Mouse (Mus musculus) hindlimb bud, embryonic 11.5 days (tissue): ENCODE data around the gene Ndufb7.
A peak's percentile ranks its signal among the peaks of the same experiment; 100 is the strongest.

Experiments used
- DNase-seq: peaks from one replicate; pipeline ENCODE4 v3.0.0-alpha.2; 2012; ENCODE audit warnings: low read depth, low spot score; ENCODE audit errors: extremely low spot score

Gene Ndufb7

DNA sequence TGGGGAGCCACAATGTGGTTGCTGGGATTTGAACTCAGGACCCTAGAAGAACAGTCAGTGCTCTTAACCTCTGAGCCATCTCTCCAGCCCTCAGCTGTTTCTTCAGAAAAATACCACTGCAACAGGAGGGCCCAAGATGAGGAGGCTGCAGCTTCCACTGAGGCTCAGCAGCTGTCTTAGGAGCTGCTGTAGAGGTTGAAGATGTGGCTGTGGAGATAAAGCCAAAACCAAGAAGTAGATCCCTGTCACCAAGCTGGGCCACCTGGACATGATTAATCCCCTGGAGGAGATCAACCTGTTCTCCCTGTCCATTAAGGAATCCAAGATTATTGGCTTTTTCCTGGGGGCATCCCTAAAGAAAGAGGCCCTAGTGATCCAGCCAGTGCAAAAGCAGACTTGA is 33.3 kb downstream of the Ndufb7 start:
- DNase-seq, result no peak

DNA sequence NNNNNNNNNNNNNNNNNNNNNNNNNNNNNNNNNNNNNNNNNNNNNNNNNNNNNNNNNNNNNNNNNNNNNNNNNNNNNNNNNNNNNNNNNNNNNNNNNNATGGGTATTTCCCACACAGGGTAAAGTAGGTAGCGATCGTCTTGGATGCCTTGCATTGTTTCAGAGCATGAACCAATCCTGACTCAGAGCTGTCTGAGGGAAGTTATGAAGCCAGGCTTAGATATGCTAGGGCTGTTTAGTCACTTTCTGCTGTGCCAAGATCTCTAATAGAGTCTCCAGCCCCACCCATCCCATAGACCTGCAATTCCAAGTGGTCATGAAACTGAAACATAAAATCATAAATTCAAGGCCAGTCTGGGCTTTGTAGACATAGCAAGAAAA is 36.2 kb downstream of the Ndufb7 start:
- no peak for DNase-seq

DNA sequence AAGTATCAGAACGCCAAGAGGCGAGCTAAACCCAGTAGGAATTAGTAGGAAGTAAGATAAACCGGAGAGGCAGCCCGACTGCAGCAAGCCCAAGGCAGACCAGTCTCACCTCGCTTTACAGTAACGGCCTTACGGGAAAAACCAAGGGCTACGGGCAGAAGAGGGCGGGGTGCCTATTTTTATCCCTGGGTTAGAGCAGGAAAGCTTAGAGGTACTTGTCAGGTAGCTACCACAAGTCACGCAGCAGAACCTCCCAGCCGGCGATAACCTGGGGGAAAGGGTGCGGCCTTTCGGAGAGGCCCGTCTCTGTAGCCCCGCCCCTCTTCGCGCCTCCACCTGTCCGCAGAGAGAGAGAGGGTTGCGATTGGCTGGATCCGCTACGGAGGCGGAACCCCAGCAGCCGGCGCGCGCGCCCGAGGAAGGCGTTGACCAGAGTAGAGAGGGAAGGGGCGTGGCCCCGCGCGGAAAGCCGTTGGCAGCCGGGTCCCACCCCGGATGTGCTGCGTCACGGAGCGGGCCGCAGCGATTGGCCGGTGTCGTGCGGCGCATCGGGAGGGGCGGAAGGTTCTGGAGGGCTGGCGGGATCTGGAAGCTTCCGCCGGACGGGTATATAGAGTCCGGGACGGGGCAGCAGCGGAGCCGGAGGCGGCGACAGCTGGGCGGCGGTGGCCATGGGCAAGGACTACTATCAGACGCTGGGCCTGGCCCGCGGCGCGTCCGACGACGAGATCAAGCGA is 41.4 kb downstream of the Ndufb7 start, which contains the start of the genes Tecr and Dnajb1:
Gene Tecr, minus strand, starts transcription at position 311 of the 737 bp plus-strand sequence.
Gene Dnajb1, plus strand, starts transcription at position 533 of the 737 bp plus-strand sequence.
- DNase-seq, result peak; percentile 87

DNA sequence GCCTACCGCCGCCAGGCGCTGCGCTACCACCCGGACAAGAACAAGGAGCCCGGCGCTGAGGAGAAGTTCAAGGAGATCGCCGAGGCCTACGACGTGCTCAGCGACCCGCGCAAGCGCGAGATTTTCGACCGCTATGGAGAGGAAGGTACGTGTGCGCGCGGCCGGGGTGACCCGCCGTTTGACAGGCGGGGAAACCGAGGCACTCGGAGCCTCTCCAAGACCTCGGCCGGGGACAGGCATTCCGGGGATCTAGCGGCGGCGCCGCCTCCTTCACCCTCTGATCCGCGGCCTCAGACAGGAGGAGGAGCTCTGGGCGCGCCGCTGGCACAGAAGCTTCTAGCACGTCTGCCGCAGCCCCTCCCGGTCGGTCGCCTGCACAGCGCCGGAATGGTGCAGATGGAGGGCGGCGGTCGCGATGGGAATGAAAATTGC is 41.9 kb downstream of the Ndufb7 start:
- DNase-seq, result no peak

DNA sequence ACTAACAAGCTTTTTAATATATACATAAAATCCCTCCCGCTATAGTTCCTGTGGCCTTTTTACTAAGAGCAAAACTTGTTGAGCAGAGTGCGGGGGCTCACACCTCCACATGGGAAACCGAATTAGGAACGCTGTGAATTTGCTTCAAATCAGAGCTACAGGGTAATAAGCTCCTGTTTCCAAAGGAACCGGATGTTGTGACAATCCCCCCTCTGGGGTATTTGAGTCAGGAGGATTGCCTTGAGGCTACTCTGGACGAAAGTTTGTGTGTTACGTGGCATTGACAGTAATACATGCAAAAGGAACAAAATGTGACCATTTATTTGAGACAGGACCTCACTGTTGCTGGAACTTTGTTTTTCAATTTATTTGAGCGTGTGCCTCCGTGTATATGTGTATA is 42.6 kb downstream of the Ndufb7 start:
- no peak for DNase-seq

DNA sequence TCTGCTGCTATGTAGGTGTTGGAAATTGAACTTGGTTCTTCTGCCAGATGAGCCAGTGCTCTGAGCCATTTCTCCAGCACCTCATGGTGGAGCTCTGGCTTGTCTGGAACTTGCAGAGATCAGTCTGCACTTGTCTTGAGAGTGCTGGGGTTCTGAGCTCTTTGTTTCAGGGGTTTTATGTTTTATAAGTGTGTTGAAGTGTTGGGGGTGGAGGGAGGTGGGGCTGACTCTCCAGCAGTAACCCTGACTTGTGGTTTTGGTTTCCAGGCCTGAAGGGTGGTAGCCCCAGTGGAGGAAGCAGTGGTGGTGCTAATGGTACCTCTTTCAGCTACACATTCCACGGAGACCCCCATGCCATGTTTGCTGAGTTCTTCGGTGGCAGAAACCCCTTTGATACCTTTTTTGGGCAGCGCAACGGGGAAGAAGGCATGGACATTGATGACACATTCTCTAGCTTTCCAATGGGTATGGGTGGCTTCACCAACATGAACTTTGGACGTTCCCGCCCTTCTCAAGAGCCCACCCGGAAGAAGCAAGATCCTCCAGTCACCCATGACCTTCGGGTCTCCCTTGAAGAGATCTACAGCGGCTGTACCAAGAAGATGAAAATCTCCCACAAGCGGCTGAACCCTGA is 43.2 kb downstream of the Ndufb7 start:
- no peak for DNase-seq

DNA sequence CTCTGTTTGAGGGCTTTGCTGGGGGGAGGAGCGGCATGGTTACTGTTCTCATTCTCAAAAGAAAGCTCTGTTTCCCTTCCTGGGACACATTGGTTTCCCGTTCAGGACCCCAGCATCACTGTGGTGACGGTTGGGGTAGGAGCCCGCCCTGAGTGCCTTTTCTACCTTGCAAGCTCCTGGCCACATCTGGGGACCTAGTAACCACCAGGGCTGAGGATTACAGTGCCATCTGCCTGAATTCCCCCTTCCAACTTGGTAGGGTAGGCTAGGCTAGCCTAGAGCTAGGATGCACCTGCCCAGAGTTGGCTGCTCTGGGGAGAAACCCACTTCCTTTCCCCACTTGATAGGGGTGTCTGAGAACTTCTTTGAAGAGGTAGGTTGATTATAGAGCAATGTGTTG is 45.5 kb downstream of the Ndufb7 start:
- no peak for DNase-seq

DNA sequence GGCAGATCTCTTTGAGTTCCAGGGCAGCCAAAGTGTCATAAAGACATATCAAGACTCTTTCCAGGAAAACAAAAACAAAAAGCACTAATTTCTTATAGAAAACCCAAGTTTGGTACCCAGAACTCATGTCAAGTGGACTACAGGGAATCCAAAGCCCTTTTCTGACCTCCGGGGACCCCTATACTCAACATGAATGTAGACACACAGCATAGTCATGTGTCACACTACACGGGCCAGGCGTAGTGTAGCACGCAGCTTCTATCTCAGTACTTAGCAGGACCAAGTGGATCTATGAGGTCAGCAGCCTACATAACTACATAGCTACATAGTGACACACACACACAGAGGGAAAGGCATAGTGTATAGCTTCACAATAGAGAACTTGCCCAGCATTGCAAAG is 47.2 kb downstream of the Ndufb7 start:
- DNase-seq, result no peak

DNA sequence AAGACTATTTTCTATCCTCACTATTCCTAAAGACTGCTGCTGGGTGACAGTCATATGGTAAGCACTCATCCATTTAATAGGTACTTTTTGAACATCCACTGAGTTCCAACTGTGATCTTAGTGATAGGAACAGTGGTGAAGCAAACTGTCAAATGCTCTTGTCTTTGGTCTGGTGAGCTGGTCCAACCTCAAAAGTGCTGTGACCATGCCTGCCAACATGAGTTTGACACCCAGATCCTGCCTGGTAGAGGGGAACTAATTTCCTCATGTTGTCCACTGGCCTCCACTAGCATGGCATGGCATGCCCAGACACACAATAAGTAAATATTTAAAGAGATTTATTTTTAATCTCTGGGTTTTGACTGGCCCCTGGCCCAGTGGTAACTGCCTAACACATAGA is 50.2 kb downstream of the Ndufb7 start:
- no peak for DNase-seq

DNA sequence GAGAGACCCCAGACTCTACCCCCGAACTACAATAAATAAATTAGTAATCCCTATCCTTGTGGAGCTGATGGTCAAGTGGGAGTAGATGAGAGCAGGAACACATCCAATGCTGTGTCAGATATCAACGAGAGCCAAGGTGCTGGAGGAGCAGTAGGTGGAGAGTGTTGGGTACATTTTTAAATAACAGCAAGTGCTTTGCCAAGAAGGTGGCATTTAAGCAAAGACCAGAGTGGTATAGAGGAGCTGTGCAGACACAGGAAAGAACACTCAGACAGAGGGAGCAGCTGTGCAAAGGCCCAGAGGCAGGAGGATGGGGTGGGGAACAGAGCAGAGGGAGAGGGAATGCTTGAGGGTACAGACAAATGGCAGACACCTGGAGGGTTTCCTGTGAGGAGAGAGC is 50.6 kb downstream of the Ndufb7 start:
- no peak for DNase-seq

DNA sequence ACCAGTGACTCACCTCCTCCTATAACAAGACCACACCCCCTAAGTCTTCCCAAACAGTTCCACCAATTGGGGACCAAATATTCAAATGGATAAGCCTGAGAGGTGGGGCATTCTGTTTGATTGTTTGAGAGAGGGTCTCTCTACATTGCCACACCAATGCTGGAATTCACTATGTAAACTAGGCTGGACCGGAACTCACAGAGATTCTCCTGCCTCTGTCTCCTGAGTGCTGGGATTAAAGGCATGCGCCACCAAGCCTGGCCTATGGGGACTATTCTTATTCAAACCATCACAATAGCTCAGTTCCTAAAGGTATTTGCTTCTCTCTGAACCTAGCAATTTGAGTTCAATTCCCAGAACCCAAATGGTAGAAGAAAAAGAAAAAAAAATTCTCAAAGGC is 52.1 kb downstream of the Ndufb7 start:
- no peak for DNase-seq

DNA sequence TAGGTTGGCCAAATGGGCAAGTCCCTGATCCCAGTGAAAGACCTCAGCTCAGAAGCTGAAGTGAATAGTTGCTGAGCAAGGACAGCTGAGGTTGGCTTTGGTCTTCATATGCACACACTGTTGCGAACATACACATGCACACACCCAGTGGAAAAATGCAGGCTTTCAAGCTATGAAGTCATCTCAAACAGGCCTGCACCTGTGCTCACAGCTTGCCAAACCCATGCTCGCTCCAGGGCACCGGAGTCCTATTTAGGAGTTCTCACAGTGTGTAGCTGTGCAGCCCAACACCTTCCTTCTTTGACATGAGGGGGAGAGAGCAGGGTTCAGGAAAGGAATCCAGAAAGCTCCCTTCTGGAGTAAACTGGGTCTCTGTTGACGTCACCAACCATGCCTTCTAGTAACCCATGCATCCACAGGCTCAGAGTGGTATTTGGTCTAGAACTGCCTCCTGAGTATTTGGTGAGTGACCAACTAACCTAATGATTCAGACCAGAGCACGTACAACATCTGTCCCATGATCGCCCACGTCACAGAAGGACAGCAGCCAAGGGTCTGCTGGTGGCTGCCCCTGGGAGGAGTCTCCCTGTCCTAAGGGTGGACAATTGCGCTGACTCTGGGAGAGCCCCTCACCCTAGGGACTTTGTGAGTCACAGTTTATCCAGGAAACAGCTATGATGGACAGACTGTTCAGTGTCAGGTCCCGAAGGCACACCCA is 53.3 kb downstream of the Ndufb7 start:
- no peak for DNase-seq
